Mouse (Mus musculus) layer of hippocampus, adult 11-12 months (tissue): Measurements from ENCODE around the gene Vmn2r68.

ENCODE experiments used
- DNase-seq: peaks from one replicate; pipeline ENCODE4 v3.0.0; 2022; ENCODE audit warnings: low spot score

Gene Vmn2r68

GRCm38 (mm10) chr7:85237683-85238082 is at the start of gene Vmn2r68:
Gene Vmn2r68, minus strand, starts transcription at chr7:85237783.
- no peak for DNase-seq
